Mouse (Mus musculus) adrenal gland, adult 2 months (tissue): ENCODE measurements around the gene Pfn1. TPM values are rescaled to one million over a fixed set of nuclear protein-coding genes. Genes with fewer than 3 reads are reported as not detected.

ENCODE experiments used
- DNase-seq: peaks from one replicate; pipeline ENCODE4 v3.0.0; 2021
- polyA plus RNA-seq: library from polyadenylated mRNA; depleted of rRNA; stranded (reverse); fragments of >200 nt; gene quantifications from 2 replicates; pipeline ENCODE4 v1.2.3, GENCODE M21; 2012
- total RNA-seq, 2 experiments: library from RNA; stranded (reverse); gene quantifications; 2 replicates each; pipeline ENCODE4 v1.2.3; 2021

Gene Pfn1
- total and polyA plus RNA-seq, 3 experiments: 833 to 2,948 (median 893) TPM

DNA sequence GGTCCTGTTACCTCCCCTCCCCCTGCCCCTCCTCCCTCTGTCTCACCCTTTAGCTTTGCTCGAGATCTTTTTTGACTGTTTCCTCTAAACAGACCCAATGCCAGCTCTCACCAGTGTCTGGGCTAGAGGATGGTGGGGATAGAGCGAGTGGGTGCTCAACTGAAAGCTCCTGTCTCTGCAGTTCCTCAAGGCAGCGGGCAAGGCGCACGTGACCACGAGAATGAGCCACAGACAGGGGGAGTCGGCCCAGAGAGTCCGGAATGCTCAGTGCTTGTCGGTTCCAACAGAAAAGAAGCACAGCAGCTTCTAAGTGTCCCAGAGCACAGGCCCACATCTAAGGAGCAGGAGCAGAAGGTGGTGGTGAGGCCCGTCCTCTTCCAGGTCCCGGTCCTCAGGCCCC is 20.1 kb upstream of the Pfn1 start:
- no peak for DNase-seq

DNA sequence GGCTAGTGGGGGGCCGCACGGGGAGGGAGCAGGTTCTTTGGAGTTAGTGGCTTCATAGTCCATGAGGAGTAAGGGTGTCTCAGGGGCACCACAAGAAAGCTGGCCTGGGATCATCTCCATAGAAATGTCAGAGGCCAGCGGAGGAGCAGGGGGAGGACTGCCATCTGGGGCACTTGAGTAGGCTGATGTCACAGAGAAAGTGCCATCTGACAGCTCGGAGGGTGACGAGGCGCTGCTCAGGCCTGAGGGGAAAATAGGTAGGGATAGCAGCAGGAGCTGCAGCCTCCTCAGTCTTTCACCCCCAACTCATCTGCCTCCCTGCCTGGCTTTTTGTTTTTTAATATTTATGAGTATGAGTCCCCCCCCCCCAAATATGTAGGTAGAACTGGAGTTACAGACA is 19.6 kb upstream of the Pfn1 start:
- no peak for DNase-seq

DNA sequence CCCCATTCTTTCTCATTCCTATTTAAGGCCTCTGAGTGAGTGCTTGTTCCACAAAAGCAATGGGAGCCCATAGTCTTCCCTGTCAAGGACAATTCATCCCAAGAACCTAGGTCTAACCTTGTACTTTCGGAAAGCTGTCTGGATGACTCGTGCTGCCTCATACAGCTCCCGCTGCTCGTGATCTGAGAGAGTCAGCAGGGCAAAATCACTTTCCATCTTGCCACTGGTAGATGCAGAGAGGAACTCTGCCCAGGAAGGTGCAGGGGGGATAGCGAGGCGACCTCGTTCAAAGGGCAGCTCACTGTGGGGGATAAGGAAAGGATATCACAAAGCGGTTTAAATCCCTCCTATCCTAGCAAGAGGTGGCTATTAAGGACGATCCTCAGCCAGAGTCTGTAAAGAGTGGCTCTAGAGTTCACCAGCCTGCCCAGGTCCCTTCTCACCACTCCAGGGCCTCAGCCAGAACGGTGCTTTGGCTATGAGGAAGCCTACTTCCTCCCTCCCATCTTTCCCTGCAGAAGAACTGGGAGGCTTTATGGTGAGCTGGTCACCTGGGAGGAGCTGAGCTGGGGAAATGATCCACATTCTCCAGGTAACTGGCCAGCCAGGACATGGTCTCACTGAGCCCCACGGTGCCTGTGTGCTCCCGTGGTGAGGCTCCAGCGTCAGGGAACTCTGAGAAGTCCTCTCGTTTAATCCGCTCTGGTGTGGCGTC is 17.0 kb upstream of the Pfn1 start:
- peak; percentile 71 for DNase-seq

DNA sequence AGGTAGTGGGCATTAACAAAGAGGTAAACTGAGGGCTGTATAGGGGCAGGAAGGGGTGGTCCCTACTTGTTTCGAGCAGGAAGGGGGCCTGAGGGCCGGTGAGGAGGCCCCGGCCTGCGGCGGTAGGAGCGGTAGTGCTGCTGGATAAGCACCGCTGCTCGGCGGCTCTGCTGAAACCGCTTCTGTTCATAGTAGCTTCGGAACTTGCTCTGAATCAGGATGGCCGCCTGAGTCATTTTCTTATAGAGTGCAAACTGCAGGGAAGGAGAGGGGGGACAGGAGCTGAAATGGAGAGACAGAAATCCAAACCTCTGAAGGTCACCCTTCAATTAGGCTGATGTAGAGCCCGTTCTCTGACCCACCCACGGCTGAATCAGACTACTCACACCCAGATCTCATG is 16.0 kb upstream of the Pfn1 start:
- DNase-seq: peak; percentile 75

DNA sequence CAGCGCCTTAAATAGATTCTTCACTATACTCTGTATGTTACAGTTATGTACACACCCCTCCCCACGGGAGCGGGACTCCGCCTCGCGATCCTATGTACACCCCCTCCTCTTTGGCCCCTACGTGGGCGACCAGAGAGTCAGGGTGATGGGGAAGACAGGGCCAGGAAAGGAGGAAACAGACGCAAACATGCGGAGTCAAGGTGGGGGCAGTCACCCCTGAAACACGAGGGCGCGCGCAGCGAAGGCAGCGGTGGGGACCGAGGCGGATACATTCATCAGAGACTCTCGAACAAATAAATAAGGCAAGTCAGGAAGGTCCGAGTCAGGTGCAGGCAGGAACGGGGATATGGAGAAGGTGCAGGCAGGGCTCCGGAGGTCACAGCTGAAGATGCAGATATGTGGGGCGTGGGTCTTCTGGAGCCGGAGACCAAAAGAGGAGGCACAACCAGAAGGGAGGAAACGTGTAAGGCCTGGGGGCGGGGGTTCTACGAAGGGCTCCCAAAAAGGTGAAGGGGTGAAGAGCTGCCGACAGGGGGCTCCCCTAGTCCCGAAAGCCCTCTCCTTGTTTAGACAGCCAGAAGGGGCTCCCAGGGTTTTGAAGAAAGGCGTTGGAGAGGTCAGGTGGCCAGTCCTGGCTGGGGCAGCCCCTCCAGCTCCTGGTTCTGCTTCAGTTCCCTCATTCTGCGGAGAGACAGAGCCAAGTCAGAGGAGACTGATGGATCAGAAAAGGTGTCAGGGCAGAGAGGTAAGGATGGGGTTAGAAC is 15.3 kb upstream of the Pfn1 start:
- peak; percentile 87 for DNase-seq

DNA sequence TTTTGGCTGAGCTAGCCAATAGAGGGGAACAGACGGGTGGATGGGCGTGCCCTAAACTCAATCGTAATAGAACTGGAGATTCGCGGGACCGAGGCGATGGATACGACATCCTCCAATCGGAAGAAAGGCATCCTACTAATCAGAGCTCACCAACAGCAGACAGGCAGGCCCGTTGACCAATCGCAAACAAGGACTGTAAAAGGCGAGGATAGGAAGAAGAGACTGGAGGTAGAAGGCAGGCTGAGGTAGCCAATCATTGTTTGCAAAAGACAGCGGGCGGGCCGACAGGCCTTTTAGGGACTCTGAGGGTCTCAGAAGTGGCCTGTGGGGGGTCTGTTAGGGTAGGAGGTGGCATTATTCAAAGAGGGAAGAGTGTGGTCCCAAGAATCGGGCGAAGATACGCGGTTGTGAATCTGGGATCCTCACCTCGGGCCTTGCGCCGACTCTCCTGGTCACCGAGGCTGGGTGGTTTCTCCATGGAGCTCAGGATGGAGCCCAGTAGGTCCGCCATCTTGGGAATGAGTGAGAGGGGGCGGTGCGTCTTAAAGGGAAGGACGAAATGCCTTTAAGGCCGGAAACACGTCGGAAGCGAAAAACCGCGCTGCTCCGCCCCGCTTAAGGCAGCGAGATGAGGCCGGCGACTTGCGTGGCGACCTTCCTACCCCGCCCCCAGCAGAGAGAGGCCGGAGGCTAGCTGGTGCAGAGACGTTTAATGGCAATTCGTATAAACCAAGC is 14.5 kb upstream of the Pfn1 start, which contains the start of gene Spag7:
Gene Spag7 (minus strand): TSS at position 646 of the 735 bp plus-strand sequence.
- DNase-seq: peak; percentile 98

DNA sequence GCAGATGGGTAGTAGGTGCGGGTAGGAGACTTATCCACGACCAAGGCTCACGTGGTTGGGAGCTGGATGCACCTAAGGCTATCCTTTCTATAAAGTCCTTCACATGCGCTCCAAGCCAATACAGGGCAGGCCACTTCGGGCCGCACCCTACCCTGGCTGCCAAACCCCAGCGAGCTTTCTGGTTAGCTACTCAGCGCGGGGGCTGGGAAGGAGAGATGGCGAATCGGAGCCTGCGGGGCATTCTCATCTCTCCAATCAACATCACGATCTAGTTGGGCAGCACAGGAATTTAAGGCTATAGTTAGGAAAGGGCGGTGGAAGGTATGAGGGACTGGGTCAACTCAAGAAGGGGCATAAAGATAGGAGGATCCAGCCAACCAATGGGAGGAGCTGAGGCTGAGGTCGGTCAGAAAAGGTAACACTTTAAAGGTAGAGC is 13.9 kb upstream of the Pfn1 start:
- no peak for DNase-seq

DNA sequence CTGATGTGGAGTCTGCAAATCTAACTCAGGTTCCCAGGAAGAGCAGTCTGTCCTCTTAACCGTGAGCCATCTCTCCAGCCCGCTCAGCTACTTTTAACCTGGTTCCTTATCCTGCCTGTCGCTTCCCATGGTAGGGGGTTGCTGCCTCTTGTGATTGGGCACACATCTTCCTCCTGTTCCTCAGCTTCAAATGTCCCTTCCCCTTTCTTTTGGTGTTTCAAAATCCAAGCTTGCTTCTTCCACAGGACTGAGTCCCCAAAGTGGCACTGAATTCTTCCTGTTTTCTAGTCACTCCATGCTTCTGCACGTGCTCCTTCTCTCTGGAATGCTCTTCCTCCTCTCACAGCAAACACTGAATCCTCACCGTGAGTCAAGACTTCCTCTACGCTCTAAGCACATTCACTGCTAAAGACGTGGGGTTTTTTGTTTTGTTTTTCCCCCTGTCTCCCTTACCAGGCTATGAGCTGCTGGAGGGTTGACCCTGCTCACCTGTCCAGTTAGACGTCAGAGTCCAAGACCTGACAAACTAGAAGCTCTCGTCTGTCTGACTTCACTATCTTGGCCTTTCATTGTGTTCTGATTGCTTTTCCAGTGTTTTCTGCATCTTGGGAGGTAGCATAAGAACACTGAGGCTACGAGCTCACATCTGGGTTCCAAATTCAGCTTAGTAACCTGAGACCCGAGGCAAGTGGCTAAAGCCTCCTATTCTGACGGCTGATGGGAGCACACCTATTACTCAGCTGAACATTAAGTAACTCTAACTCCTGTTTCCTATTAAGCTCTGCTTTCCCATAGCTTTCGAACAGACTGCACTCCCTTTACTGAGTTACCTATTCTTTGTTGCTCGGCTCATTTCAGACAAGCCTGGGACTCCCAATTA is 13.1 kb upstream of the Pfn1 start:
- peak; percentile 6 for DNase-seq

DNA sequence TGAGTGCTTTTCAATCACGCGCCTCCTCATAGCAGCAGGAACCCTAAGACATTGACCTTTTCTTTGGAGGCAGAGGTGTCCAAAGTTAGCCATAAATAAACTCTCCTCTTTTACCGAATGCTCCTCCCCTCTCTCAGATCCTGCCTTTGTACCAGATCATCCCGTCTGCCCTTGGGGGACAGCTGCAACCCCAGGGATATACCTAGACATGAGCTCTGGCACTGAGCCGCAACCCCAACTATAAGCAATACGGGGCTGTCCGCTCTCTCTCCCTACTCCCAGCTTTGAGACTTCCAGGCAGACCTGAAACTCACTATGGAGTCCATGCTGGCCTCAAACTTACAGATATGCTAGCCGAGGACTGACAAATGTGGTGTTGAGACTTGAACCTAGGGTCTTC is 12.2 kb upstream of the Pfn1 start:
- DNase-seq: no peak

DNA sequence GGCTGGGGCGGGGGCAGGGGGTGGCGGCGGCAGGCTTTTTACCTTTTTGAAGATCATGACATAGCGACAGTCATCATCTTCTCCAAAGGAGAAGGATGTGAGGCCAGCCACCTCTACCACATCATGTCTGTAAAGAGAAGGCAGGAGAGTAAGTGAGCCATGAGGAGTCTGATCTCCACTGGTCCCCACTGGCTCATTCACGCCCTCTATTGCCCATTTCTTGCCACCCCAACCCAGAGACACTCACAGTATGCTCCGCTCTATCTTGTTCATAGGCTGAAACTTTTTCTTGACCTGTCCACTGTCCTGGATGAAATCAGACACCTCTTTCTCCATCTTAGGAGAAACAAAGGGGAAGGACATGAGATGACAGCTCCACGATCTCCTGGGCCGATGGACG is 10.3 kb upstream of the Pfn1 start:
- no peak for DNase-seq

DNA sequence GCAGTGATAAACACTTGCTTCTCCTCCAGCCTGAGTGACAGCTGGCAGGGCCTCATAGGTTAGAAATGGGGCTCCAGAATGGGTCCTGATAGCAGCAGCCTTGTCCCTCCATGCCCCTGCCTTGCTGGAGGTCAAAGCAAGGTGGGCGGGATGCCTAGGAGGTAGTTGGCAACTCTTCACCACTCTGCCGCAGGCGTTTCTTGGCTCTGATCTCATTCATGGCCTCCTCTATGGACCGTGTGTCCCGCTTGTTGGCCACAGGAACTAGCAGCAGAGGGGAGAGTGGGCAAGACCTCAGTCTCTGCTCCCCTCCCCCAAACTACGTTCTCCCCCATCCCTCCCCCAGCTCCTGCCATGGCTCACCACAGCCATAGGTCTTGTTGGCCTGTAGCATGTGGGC is 9.5 kb upstream of the Pfn1 start:
- DNase-seq: no peak

DNA sequence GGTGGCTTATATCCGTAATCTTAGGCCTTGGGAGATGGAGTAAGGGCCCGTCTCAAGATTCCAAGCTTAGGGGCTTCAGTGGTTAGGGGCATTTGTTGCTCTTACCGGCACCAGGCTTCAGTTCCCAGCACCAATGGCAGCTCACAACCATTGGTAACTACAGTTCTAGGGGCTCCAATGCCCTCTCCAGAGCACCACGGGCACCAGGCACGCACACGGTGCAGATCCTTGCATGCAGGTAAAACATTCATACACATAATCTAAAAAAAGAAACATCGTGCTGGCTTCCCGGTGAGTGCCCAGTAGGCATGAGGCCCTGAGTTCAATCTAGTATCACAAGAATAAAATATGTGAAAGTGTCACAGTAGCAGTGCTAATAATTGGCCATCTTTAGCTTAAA is 8.7 kb upstream of the Pfn1 start:
- no peak for DNase-seq

DNA sequence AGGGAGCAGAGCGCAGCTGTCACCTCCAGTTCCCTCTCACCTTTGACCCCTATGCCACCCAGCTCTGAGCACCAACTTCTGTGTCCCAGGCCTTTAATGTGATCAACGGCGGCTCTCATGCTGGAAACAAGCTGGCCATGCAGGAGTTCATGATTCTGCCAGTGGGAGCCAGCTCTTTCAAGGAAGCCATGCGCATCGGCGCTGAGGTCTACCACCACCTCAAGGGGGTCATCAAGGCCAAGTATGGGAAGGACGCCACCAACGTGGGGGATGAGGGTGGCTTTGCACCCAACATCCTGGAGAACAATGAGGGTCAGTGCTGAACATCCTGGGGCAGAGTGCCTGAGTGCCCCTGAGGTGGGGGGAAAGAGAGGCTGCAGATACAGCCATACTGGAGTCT is 6.1 kb upstream of the Pfn1 start:
- DNase-seq: peak; percentile 3

DNA sequence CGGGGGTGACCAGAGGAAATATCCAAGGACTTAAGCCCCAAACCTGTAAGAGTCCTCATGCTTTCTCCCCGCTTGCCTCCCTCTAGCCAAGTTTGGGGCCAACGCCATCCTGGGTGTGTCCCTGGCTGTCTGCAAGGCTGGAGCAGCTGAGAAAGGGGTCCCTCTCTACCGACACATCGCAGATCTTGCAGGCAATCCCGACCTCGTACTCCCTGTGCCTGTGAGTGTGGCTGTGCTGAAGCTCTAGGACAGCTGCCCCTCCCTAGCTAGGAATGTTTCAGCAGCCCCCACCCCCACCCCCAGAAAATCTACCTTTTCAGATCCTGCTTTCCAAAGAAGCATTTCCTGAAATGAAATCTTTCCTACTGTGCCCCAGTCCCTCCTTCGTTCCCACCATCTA is 4.5 kb upstream of the Pfn1 start:
- DNase-seq: no peak

DNA sequence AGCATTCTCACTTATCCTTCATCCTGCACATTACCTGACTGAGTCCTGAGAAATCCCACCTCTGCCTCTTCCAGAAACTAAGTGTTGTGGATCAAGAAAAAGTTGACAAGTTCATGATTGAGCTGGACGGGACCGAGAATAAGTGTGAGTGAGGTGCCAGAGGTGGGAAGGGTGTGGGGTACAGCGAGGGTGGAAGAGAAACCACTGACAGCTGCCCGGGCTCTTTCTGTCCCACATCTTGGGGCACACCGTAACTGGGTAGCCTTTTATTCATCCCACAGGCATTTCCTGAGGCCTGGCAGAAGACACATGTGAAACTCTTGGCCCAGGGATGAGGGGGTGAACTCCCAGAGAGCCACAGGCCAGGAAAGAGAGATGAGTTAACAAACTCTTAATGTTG is 4.1 kb upstream of the Pfn1 start:
- DNase-seq: no peak

DNA sequence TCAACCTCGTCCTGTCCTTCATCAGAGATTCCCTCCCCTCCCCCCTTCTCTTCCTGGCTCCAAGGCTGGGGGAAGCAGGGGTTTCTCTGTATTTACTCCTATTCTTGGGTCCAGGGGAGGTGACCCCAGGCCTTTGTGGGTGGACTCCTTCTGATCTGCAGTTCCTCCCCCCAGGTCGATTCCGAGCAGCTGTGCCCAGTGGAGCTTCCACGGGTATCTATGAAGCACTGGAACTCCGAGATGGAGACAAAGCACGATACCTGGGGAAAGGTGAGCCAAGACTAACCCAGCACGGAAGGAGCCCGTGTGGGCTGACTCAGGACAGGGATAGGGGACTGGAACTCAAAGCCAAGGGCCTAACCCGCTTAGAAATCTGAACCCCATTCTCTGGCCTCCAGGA is 3.5 kb upstream of the Pfn1 start:
- DNase-seq: no peak

DNA sequence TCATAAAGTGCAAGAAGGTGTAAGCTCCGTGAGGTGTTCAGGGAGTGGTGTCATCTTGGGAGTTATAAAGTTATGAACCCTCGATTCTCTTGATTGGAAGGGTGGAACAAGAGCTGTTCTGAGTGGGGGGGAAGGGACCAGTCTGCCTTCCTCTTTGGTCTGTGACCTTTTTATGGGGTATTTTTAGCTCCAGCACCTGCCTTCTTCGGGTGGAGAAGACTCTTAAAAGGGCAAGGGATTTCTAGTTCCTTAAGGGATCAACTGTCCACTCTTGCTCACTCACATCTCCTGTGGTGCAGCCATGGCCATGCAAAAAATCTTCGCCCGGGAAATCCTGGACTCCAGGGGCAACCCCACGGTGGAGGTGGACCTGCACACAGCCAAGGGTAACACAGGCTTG is 3.1 kb upstream of the Pfn1 start:
- peak; percentile 2 for DNase-seq

DNA sequence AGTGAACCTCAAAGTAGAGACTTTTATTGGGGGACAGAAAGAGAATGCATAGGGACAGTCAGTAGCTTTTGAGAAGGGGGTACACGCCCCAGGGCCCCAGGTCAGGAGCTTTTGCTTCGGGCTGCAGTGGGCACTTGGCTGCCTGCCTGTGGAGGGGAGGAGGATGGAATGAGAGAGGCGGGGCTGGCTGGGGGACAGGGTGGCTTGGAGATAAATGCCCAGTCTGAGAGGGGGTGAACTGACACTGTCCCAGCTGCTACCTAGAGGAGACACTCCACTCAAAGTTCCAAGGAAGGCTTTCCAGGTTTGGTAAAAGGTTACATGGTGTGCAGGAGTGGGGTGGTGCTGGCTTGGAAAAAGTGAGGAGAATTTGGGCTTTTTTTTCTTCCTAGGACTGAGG is 2.5 kb upstream of the Pfn1 start, which contains the start of gene Eno3:
Gene Eno3 (plus strand): TSS at position 239 of the 400 bp plus-strand sequence.
- DNase-seq: peak; percentile 43

DNA sequence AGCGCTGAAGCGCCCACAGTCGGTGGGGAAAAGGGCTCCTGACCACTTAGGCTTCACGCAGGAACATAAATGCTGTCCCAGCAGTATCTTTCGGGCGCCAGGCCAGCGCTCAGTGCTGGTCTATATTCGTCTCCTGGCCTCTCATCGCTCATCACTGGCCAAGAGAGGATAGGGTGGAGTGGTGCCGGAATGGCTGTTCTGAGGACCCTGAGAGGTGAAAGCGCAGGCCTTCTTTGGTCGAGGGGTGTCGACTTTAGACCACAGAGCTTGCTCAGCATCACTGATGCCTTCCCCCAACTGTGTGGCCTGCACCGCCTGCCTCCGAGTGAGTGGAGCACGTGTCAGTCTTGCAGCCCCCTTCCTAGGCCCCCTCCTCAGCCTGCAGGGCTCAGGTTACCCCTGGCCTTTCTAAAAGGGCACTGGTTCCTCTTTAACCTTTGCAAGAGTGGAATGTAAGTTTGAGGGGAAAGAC is 2.0 kb upstream of the Pfn1 start:
- DNase-seq: peak; percentile 60

DNA sequence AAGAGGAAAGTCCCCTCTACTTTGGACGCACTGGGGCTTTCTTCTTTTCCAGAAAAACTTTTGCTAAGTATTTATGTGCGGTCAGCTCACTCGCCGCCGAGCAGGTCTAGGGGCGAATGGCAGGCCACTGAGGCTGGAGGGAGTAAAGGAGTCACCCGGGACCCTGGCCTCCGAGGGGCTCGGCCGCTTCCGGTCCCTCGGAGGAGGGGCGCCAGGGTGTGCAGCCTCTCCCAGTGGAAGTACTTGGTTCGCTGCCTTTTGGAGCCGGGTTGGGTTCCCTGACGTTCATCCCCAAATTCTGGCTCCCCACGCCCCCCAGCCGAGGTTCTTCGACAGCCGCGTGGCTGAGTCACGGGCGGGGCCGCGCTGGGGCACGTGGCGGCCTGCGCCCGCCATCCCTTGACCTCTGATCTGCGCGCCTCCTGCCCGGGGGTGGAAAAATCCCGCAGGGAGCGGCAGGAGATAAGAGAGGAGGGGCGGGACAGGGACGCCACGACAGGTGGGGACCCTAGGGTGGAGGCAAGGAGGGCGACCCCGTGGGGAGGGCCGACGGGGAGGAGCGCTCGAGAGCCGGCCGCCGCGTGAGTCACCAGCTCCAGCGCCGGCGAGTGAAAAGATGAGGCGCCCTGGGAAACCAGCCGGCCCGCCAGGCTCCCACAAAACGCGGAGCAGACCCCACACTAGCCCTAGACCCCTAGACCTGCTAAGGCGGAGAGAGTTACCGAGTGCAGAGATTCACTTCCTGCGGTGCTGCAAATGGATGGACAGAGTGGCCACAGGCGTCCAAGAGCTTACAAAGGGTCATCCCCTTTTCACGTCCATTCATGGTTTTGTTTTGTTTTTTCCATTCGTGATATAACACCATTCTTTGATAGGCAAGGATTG is 1.4 kb upstream of the Pfn1 start:
- peak; percentile 90 for DNase-seq
